Mouse (Mus musculus) MEL (cell line): ENCODE data around the gene 1700019N19Rik. TPM values are rescaled to one million over a fixed set of nuclear protein-coding genes. Genes with fewer than 3 reads are reported as not detected.

Experiments used
- DNase-seq: peaks from one replicate; pipeline ENCODE4 v3.0.0; 2011; ENCODE audit warnings: low read depth, low spot score
- H3K27ac ChIP-seq: 2 replicates; pipeline ENCODE4 v1.5.1; 2012; ENCODE audit warnings: low read depth, mild to moderate bottlenecking, control low read depth, low read length, moderate library complexity; ENCODE audit not compliant: control insufficient read depth
- H3K27me3 ChIP-seq, 2 experiments: fragments of 150-350 bp in 1 of 2; sonication (generic) in 1 of 2; 2 replicates each; pipeline ENCODE4 v1.6.1; 2012; ENCODE audit warnings: low read length in 2 of 2, mild to moderate bottlenecking in 2 of 2, improper control_type of control experiment in 1 of 2, moderate library complexity in 1 of 2; ENCODE audit not compliant: insufficient read depth in 2 of 2, control insufficient read depth in 1 of 2
- H3K36me3 ChIP-seq, 2 experiments: 2 replicates each; pipeline ENCODE4 v1.6.1; 2012 to 2014; ENCODE audit warnings: low read length in 2 of 2, improper control_type of control experiment in 1 of 2, inconsistent platforms in 1 of 2, mild to moderate bottlenecking in 1 of 2; ENCODE audit not compliant: insufficient read depth in 2 of 2, control insufficient read depth in 1 of 2
- H3K4me1 ChIP-seq, 2 experiments: fragments of 150-350 bp in 1 of 2; sonication (generic) in 1 of 2; 2 replicates each; pipeline ENCODE4 v1.6.1; 2012; ENCODE audit warnings: low read length in 2 of 2, improper control_type of control experiment in 1 of 2, mild to moderate bottlenecking in 1 of 2; ENCODE audit not compliant: insufficient read depth in 2 of 2, control insufficient read depth in 1 of 2
- H3K4me3 ChIP-seq, 2 experiments: fragments of 150-350 bp in 1 of 2; sonication (generic) in 1 of 2; 2 replicates each; pipeline ENCODE4 v1.5.1; 2012; ENCODE audit warnings: low read depth in 2 of 2, low read length in 2 of 2, mild to moderate bottlenecking in 2 of 2, moderate library complexity in 2 of 2, control low read depth in 1 of 2, improper control_type of control experiment in 1 of 2; ENCODE audit not compliant: control insufficient read depth in 1 of 2, insufficient read depth in 1 of 2
- H3K79me2 ChIP-seq: 2 replicates; pipeline ENCODE4 v1.6.1; 2012; ENCODE audit warnings: mild to moderate bottlenecking, low read length, moderate library complexity; ENCODE audit not compliant: control insufficient read depth, poor library complexity, insufficient read depth
- H3K9ac ChIP-seq: 2 replicates; pipeline ENCODE4 v1.6.1; 2012; ENCODE audit warnings: low read depth, mild to moderate bottlenecking, control low read depth, low read length, moderate library complexity; ENCODE audit not compliant: control insufficient read depth, poor library complexity, severe bottlenecking
- H3K9me3 ChIP-seq: fragments of 150-350 bp; sonication (generic); replicated peaks from 2 replicates; pipeline ENCODE4 v1.6.1; 2012; ENCODE audit warnings: mild to moderate bottlenecking, low read length, improper control_type of control experiment, moderate library complexity; ENCODE audit not compliant: insufficient read depth
- BHLHE40 ChIP-seq: IDR thresholded peaks from 2 replicates; pipeline ENCODE4 v1.6.1; 2012; ENCODE audit warnings: low read depth, mild to moderate bottlenecking, inconsistent platforms, low read length, improper control_type of control experiment, borderline replicate concordance
- CHD2 ChIP-seq: IDR thresholded peaks from 2 replicates; pipeline ENCODE4 v1.6.1; 2011; ENCODE audit warnings: low read length, improper control_type of control experiment
- E2F4 ChIP-seq: IDR thresholded peaks from 2 replicates; pipeline ENCODE4 v1.6.1; 2011; ENCODE audit warnings: low read depth, low read length, improper control_type of control experiment, borderline replicate concordance
- ELF1 ChIP-seq: IDR thresholded peaks from 2 replicates; pipeline ENCODE4 v1.6.1; 2014; ENCODE audit warnings: low read depth, mild to moderate bottlenecking, inconsistent platforms, low read length, improper control_type of control experiment, moderate library complexity
- EP300 ChIP-seq, 2 experiments: IDR thresholded peaks; 2 replicates each; pipeline ENCODE4 v1.6.1; 2011; ENCODE audit warnings: improper control_type of control experiment in 2 of 2, low read length in 2 of 2, low read depth in 1 of 2, mild to moderate bottlenecking in 1 of 2
- ETS1 ChIP-seq: IDR thresholded peaks from 2 replicates; pipeline ENCODE4 v1.6.1; 2012; ENCODE audit warnings: low read depth, mild to moderate bottlenecking, inconsistent platforms, low read length, improper control_type of control experiment, moderate library complexity
- GATA1 ChIP-seq: IDR thresholded peaks from 2 replicates; pipeline ENCODE4 v1.6.1; 2011; ENCODE audit warnings: low read depth, low read length, improper control_type of control experiment
- HCFC1 ChIP-seq: IDR thresholded peaks from 2 replicates; pipeline ENCODE4 v1.6.1; 2012; ENCODE audit warnings: low read depth, mild to moderate bottlenecking, inconsistent platforms, low read length, improper control_type of control experiment, moderate library complexity
- JUND ChIP-seq: IDR thresholded peaks from 2 replicates; pipeline ENCODE4 v1.6.1; 2011; ENCODE audit warnings: low read depth, mild to moderate bottlenecking, improper control_type of control experiment, low read length
- MAZ ChIP-seq: IDR thresholded peaks from 2 replicates; pipeline ENCODE4 v1.6.1; 2012; ENCODE audit warnings: low read depth, mild to moderate bottlenecking, inconsistent platforms, low read length, improper control_type of control experiment
- MXI1 ChIP-seq: IDR thresholded peaks from 2 replicates; pipeline ENCODE4 v1.6.1; 2011; ENCODE audit warnings: mild to moderate bottlenecking, low read depth, low read length, improper control_type of control experiment
- NRF1 ChIP-seq: IDR thresholded peaks from 2 replicates; pipeline ENCODE4 v1.6.1; 2014; ENCODE audit warnings: low read depth, mild to moderate bottlenecking, inconsistent platforms, low read length, improper control_type of control experiment, moderate library complexity; ENCODE audit not compliant: poor library complexity, insufficient read depth, severe bottlenecking
- POLR2A ChIP-seq, 2 experiments: IDR thresholded peaks; 2 replicates each; pipeline ENCODE4 v1.6.1; 2011 to 2012; ENCODE audit warnings: low read length in 2 of 2, mild to moderate bottlenecking in 2 of 2, control low read depth in 1 of 2, improper control_type of control experiment in 1 of 2, low read depth in 1 of 2, moderate library complexity in 1 of 2; ENCODE audit not compliant: control insufficient read depth in 1 of 2, insufficient read depth in 1 of 2, poor library complexity in 1 of 2
- RCOR1 ChIP-seq: IDR thresholded peaks from 2 replicates; pipeline ENCODE4 v1.6.1; 2012; ENCODE audit warnings: low read depth, mild to moderate bottlenecking, inconsistent platforms, low read length, improper control_type of control experiment
- SIN3A ChIP-seq: IDR thresholded peaks from 2 replicates; pipeline ENCODE4 v1.6.1; 2012; ENCODE audit warnings: low read length, improper control_type of control experiment, inconsistent platforms
- TAL1 ChIP-seq: IDR thresholded peaks from 2 replicates; pipeline ENCODE4 v1.6.1; 2012; ENCODE audit warnings: mild to moderate bottlenecking, inconsistent platforms, low read length, moderate library complexity, mixed read lengths
- TBP ChIP-seq: IDR thresholded peaks from 2 replicates; pipeline ENCODE4 v1.8.0; 2011; ENCODE audit warnings: low read depth, low read length, improper control_type of control experiment
- TCF12 ChIP-seq: IDR thresholded peaks from 2 replicates; pipeline ENCODE4 v1.6.1; 2014; ENCODE audit warnings: low read depth, mild to moderate bottlenecking, inconsistent platforms, low read length, improper control_type of control experiment, moderate library complexity
- USF1 ChIP-seq: IDR thresholded peaks from 2 replicates; pipeline ENCODE4 v1.6.1; 2014; ENCODE audit warnings: low read depth, mild to moderate bottlenecking, inconsistent platforms, low read length, improper control_type of control experiment, moderate library complexity
- ZC3H11A ChIP-seq: IDR thresholded peaks from 2 replicates; pipeline ENCODE4 v1.6.1; 2012; ENCODE audit warnings: low read depth, mild to moderate bottlenecking, inconsistent platforms, low read length, improper control_type of control experiment
- ZKSCAN1 ChIP-seq: IDR thresholded peaks from 2 replicates; pipeline ENCODE4 v1.6.1; 2012; ENCODE audit warnings: low read depth, mild to moderate bottlenecking, inconsistent platforms, low read length, improper control_type of control experiment, moderate library complexity
- ZNF384 ChIP-seq: IDR thresholded peaks from 2 replicates; pipeline ENCODE4 v1.6.1; 2012; ENCODE audit warnings: low read depth, mild to moderate bottlenecking, inconsistent platforms, low read length, improper control_type of control experiment
- polyA plus RNA-seq, 2 experiments: library from polyadenylated mRNA; stranded (reverse) in 1 of 2; unstranded in 1 of 2; fragments of >175 nt in 1 of 2; fragments of >200 nt in 1 of 2; gene quantifications; 2 replicates each; pipeline versions ENCODE4 v1.2.1 to v1.2.4; 2012; ENCODE audit warnings: low replicate concordance in 2 of 2, low read depth in 1 of 2; ENCODE audit not compliant: insufficient read length in 2 of 2, insufficient read depth in 1 of 2, missing spikeins in 1 of 2
- total RNA-seq: library from RNA; depleted of rRNA; stranded (reverse); fragments of 300-350 nt; gene quantifications from 2 replicates; pipeline ENCODE4 v1.2.3, GENCODE M21; 2012

1700019N19Rik gene
- total and polyA plus RNA-seq, 3 experiments, result not detected

DNA sequence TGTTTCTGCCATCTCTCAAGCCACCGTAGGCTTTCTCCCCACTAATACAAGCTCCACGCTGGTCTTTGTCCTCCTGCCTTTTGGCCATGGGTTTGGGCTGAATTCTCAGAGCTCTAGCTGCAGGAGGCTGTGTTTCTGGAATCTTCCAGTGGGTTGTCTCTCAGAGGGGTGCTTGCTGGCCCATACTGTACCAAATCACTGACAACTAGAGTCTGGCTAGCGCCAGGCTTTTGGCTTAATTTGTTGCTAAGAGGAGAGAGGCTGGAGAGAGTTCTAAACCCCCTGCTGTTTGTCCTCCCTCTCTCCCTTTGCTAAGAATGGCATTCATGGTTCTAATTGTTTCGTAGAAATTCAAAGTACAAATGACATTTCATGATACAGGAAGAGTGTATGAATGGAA is 12.7 kb downstream of the 1700019N19Rik start:
- H3K4me3 ChIP-seq, result no peak overlapping the region
- no peaks in the 10 kb centered on the region for H3K27me3 ChIP-seq
- H3K36me3 ChIP-seq, result no peaks in the 10 kb centered on the region
- no peaks in the 10 kb centered on the region for H3K9me3 ChIP-seq
- H3K9ac ChIP-seq, result no peak overlapping the region
- TF ChIP-seq POLR2A (IDR thresholded peaks at IDR 0.05; ENCODE audit: control insufficient read depth in 1 of 2, insufficient read depth in 1 of 2, low read depth in 1 of 2, low read length in 2 of 2, poor library complexity in 1 of 2) (no peak), TCF12 (no peak), USF1 (no peak), ZKSCAN1 (no peak), ZNF384 (no peak), TAL1 (no peak), GATA1 (no peak), ETS1 (no peak), E2F4 (no peak), CHD2 (no peak), JUND (no peak), MXI1 (no peak)
- no peaks in the 10 kb centered on the region for H3K4me1 ChIP-seq
- no peak overlapping the region for H3K27ac ChIP-seq
- H3K79me2 ChIP-seq, result no peaks in the 10 kb centered on the region
- no peak for DNase-seq

DNA sequence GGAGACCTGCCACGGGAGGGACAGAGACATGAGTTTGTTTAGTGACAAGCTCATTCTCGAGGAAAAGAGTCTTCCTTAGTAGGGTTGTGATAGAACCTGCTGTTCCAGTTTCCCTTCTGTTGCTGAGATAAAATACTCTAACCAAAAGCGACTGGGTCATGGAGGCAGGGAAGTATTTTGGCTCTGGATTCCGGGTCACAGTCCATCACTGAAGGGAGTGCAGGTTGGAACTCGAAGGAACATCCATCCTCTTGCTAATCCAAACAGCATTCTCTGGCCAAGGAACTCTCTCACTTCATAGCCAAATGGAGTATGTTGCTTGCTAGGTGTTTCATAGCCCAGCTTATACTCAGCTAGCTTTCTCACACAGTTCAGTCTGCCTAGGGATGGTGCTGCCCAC is 17.8 kb downstream of the 1700019N19Rik start:
- Histone ChIP-seq H3K27me3 (no peaks in the 10 kb centered on the region), H3K9ac (no peak overlapping the region), H3K4me3 (no peak overlapping the region), H3K36me3 (no peaks in the 10 kb centered on the region), H3K9me3 (no peaks in the 10 kb centered on the region), H3K79me2 (no peaks in the 10 kb centered on the region), H3K27ac (no peak overlapping the region), H3K4me1 (no peaks in the 10 kb centered on the region)
- TF ChIP-seq HCFC1 (no peak), TAL1 (no peak), GATA1 (no peak)
- no peak for DNase-seq

DNA sequence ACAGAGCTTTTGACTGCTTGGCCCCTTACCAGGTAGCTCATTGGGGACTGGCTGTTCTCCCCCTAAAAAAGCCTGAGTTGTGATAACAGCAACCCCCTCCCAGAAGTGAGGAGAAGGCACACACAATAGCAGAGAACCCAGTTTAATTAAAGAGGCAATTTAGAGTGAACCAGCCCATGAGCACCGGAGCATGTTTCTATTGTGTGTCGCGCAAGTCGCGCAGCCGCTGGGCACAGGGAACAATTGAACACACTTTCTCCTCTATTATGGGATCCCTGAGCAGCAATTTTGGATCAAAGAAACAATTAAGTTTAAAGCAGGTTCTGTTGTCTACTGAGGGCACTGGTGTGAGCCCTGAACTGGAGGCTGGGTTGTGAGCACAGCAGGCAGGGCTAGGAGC is 26.9 kb downstream of the 1700019N19Rik start:
- Histone ChIP-seq H3K4me3 (no peak overlapping the region), H3K9ac (no peak overlapping the region), H3K27me3 (no peaks in the 10 kb centered on the region), H3K36me3 (no peaks in the 10 kb centered on the region), H3K79me2 (no peaks in the 10 kb centered on the region), H3K27ac (no peak overlapping the region), H3K4me1 (no peaks in the 10 kb centered on the region), H3K9me3 (no peaks in the 10 kb centered on the region)
- TF ChIP-seq ETS1, result no peak
- no peak for TF ChIP-seq MAZ
- TF ChIP-seq E2F4, result no peak
- no peak for TF ChIP-seq NRF1
- no peak for TF ChIP-seq BHLHE40
- no peak for TF ChIP-seq SIN3A
- TF ChIP-seq ELF1, result no peak
- TF ChIP-seq TBP, result no peak
- TF ChIP-seq ZKSCAN1, result no peak
- no peak for TF ChIP-seq USF1
- TF ChIP-seq ZC3H11A, result no peak
- no peak for TF ChIP-seq EP300 (IDR thresholded peaks at IDR 0.05; ENCODE audit: low read depth in 1 of 2, low read length in 2 of 2)
- TF ChIP-seq RCOR1, result no peak
- no peak for DNase-seq
